Mouse (Mus musculus) gastrocnemius, postnatal 14 days (tissue): Measurements from ENCODE around the gene Ces2h. TPM values are rescaled to one million over a fixed set of nuclear protein-coding genes. Genes with fewer than 3 reads are reported as not detected.
A peak's percentile ranks its signal among the peaks of the same experiment; 100 is the strongest.
"Not testable (repeated sequence)": the region's sequence is repeated elsewhere in the genome, so short reads cannot be mapped to it uniquely, and the experiment has no call there.

Experiments
- DNase-seq: peaks from one replicate; pipeline ENCODE4 v3.0.0; 2021; ENCODE audit warnings: mixed read lengths
- intact Hi-C: fragments of 180-260 bp; cut with DNase I; formaldehyde crosslinking; loops from one replicate; pipeline ENCODE4 v1.15.1; 2025; ENCODE audit warnings: low total_unique reads
- long read RNA-seq, 2 experiments: library from polyadenylated mRNA; stranded (forward); transcript quantifications; one replicate each; pipeline ENCODE4 v2.0.0; 2021
- total RNA-seq, 2 experiments: library from RNA; stranded (reverse); gene quantifications; 2 replicates each; pipeline ENCODE4 v1.2.3; 2021

Gene Ces2h
- not detected for total RNA-seq
- long read RNA-seq, experiment 1: 0 reads
- long read RNA-seq, experiment 2: 0 reads

- intact Hi-C loops: no loop called here
- no peak for DNase-seq
Measured at GRCm38 (mm10) chr8:105000586-105000985, at the start of gene Ces2h. Ces2h (plus strand) TSS chr8:105000853.

- DNase-seq: no peak
- intact Hi-C loops: no loop called here
Measured at GRCm38 (mm10) chr8:104961537-104961961, 39.1 kb upstream of the Ces2h start, which contains the start of gene Ces2g. Ces2g (plus strand) TSS chr8:104961718.

GRCm38 (mm10) chr8:104962229-104962901, 38.3 kb upstream of the Ces2h start:
- intact Hi-C loops: no loop called here
- no peak for DNase-seq

GRCm38 (mm10) chr8:104963375-104963894, 37.2 kb upstream of the Ces2h start:
- intact Hi-C loops: no loop called here
- DNase-seq: no peak

GRCm38 (mm10) chr8:104984126-104984525, 16.5 kb upstream of the Ces2h start:
- no peak for DNase-seq
- intact Hi-C loops: no loop called here

- intact Hi-C loops: no loop called here
- no peak for DNase-seq
Measured at GRCm38 (mm10) chr8:104984942-104985341, 15.7 kb upstream of the Ces2h start.

- intact Hi-C loops: no loop called here
- no peak for DNase-seq
Measured at GRCm38 (mm10) chr8:104998191-104998590, 2.5 kb upstream of the Ces2h start.

- intact Hi-C loops: no loop called here
- no peak for DNase-seq
Measured at GRCm38 (mm10) chr8:104999183-104999582, 1.5 kb upstream of the Ces2h start.

GRCm38 (mm10) chr8:105010000-105010399, 9.3 kb downstream of the Ces2h start:
- DNase-seq: no peak
- intact Hi-C loops: no loop called here

- no peak for DNase-seq
- intact Hi-C loops: no loop called here
Measured at GRCm38 (mm10) chr8:105011136-105011535, 10.5 kb downstream of the Ces2h start.

- intact Hi-C loops: no loop called here
- DNase-seq: no peak
Measured at GRCm38 (mm10) chr8:105014391-105014790, 13.7 kb downstream of the Ces2h start.

- DNase-seq: no peak
- intact Hi-C loops: no loop called here
Measured at GRCm38 (mm10) chr8:105021954-105022353, 21.3 kb downstream of the Ces2h start.

- intact Hi-C loops: no loop called here
- no peak for DNase-seq
Measured at GRCm38 (mm10) chr8:105023087-105023486, 22.4 kb downstream of the Ces2h start.

- intact Hi-C loops: no loop called here
- DNase-seq: no peak
Measured at GRCm38 (mm10) chr8:105025050-105025449, 24.4 kb downstream of the Ces2h start.

GRCm38 (mm10) chr8:105043510-105043909, 42.9 kb downstream of the Ces2h start:
- intact Hi-C loops: no loop called here
- no peak for DNase-seq

GRCm38 (mm10) chr8:105045824-105046401, 45.3 kb downstream of the Ces2h start:
- intact Hi-C loops: no loop called here

GRCm38 (mm10) chr8:105048371-105048854, 47.8 kb downstream of the Ces2h start, which contains the start of gene Ces3a:
Ces3a (plus strand) TSS chr8:105048601.
- intact Hi-C loops: no loop called here
- DNase-seq: no peak

More at GRCm38 (mm10) chr8:105045824-105046401, 45.3 kb downstream of the Ces2h start:
- no peak for DNase-seq

GRCm38 (mm10) chr8:105056211-105056610, 55.6 kb downstream of the Ces2h start:
- intact Hi-C loops: no loop called here
- DNase-seq: no peak

GRCm38 (mm10) chr8:105060056-105060455, 59.4 kb downstream of the Ces2h start:
- intact Hi-C loops: no loop called here
- no peak for DNase-seq

GRCm38 (mm10) chr8:105066761-105067160, 66.1 kb downstream of the Ces2h start:
- DNase-seq: peak; percentile 14
- intact Hi-C loops: no loop called here

- DNase-seq, intact Hi-C loops: not testable (repeated sequence)
Measured at GRCm38 (mm10) chr8:105067905-105068304, 67.3 kb downstream of the Ces2h start.
